Mouse (Mus musculus) forelimb bud, embryonic 11.5 days (tissue): ENCODE data around the gene Plin2.
A peak's percentile ranks its signal among the peaks of the same experiment; 100 is the strongest.

Source experiments
- DNase-seq: peaks from one replicate; pipeline ENCODE4 v3.0.0-alpha.2; 2012; ENCODE audit warnings: low read depth, low spot score

Gene Plin2

DNA sequence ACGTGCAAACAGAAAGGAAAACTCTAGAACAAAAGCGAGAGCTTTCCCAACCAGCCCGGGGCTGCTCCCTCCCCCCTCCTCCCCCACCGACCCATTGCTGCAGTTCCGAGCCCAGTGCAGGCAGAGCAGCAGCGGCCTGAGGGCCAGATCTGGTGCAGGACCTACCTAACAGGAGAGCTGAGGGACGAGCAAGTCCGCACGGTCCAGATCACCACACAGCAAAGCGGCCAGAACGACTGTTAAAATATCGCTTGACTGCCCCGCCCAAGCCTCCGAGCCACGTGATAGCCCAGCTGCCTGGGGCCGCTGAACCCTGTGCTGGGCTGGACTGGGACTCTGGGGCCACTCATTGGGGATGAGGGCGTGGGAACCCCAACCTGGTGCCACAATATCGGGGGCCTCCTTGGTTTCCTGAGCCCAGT, at the start of gene Plin2:
TSS of gene Plin2 (minus strand) at position 281 of the 422 bp plus-strand sequence.
- peak; percentile 32 for DNase-seq

GRCm38 (mm10) chr4:86718878-86719577, 49.2 kb upstream of the Plin2 start:
- no peak for DNase-seq

DNA sequence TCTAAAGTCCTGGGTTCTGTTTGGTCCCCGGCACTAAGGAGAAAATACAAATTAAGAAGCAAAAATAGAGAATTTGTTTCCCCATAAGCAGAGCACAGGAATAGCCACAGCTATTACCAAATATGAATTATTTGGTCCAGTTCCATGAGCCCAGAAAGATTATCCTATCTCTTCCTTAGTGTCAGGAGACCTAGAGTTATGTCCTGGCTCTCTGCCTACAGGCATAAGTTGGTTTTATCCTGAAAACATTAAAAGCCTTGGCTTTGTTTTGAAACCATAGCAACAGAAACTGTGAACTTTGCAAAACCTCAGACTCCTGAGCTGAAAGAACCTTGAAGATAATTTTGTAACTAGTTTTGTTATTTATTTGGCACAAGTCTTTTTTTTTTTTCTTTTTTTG, 47.3 kb upstream of the Plin2 start:
- DNase-seq, result no peak

- no peak for DNase-seq
Observed at GRCm38 (mm10) chr4:86715341-86715740, 45.5 kb upstream of the Plin2 start.

DNA sequence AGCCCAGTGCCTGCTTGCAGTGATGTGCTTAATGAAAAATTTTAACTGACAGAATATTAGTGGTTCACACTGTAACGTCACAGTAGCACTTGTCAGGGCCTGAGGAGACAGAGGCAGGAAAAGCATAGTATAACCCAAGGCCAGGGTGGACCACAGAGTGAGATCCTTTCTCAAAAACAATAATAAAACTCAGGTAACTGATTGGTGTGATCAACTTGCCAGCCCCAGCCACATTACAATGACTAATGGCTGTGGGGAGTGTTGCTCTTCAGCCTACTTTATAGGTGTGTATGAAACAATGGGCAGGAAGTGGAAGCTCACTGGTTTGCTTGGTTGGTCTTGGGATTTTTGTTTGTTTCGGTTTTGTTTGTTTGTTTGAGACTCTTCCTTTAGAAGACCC, 43.7 kb upstream of the Plin2 start:
- no peak for DNase-seq

DNA sequence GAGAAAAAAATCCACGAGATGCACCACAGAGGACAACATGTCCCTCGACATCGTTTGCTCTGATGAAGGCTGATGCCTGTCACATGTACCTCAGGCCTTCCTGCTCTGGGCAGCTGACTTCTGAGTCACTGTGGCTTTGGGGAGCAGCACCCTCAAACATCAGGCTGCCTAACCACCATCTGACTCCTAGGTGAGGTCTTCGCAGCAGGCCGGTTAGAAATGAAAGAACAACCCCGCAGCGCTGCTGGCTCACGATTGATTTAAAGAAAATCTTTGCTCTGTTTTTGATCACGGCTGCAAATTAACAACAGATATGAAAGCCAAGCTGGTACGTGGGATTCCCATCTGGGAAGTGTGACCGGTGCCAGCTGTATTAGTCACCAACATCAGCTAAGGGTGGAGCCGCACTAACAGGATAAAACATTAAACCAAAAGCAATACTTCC, 42.9 kb upstream of the Plin2 start:
- DNase-seq, result peak; percentile 11

- no peak for DNase-seq
Observed at GRCm38 (mm10) chr4:86710666-86711215, 40.9 kb upstream of the Plin2 start.

DNA sequence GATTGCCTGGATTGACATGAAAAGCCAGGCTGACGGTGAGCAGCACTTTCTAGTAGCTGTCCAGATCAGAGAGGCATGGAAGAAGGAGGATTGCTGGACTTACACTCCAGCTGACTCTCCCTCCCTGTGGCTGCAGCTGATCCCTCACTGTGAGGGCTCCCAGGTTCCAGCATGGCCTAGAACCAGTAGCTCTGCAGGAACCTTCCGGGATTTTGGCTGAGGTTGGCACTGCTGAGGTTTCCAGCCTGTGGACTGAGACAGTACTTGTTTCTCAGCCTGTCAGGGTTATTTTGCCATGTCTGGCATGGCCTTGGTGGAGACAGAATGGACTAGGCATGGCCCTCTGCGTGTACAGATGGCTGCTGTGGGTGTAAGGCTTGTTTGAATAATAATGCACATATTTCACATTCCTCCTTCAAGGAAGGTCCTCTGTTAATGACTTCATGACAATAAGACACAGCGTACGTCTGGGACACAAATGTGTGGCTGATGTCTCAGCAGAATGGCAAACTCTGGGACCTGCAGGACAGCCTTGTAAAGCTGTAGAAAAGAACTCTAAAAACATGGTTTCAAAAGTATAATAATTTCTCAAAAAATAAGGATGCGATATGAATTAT, 40.3 kb upstream of the Plin2 start:
- no peak for DNase-seq

- DNase-seq, result no peak
Observed at GRCm38 (mm10) chr4:86708801-86709200, 38.9 kb upstream of the Plin2 start.

DNA sequence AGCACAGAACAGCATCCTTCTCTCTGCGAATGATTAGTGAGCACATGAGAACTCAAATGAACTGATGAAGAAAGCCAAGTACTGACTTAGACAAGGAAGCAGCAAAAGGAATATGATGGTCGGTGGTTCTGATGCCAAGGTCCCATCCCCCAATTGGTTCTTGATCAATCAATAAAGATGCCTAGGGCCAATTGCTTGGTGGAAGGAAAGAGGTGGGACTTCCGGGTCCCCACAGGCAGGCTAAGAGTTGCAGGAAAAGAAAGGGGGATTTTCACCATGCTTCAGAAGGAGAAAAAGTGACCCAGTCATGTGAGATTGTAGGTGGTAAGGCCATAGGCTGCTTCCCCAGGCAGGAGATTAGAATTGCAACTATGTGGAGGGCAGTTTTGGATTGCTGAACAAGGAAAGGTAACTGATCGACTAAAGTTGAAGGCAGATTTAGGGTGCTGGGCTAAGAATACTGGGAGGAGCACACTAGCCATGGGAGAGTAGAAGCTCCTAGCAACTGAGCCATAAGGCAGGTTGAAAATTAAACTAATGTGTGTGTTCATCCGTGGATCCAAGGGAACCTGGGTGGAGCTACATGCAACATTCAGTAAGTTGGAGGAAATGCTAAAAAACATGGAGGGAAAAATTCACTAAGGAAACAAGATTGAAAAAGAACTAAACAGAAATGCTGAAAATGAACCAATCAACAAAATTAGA, 29.5 kb upstream of the Plin2 start:
- DNase-seq, result no peak

DNA sequence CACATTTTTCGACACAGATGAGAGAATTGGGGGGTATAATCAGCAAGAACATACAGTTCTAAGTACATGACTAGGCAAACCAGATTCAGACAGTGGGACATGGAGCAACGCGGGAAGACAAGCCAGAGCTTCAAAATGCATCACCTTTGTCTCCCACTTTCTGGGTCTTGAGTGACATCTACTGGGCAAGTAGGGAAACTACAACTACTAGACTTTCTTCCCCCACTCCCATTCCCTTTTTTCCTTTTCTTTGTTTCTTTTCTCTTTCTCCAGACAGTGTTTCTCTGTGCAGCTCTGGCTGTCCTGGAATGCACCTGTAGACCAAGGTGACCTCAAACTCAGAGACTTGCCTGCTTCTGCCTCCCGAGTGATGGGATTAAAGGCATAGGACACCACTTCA, 27.0 kb upstream of the Plin2 start:
- DNase-seq, result peak; percentile 73

- DNase-seq, result peak; percentile 35
Observed at GRCm38 (mm10) chr4:86695081-86695480, 25.2 kb upstream of the Plin2 start.

- DNase-seq, result no peak
Observed at GRCm38 (mm10) chr4:86692931-86693330, 23.1 kb upstream of the Plin2 start.

- no peak for DNase-seq
Observed at GRCm38 (mm10) chr4:86691290-86691689, 21.4 kb upstream of the Plin2 start.

DNA sequence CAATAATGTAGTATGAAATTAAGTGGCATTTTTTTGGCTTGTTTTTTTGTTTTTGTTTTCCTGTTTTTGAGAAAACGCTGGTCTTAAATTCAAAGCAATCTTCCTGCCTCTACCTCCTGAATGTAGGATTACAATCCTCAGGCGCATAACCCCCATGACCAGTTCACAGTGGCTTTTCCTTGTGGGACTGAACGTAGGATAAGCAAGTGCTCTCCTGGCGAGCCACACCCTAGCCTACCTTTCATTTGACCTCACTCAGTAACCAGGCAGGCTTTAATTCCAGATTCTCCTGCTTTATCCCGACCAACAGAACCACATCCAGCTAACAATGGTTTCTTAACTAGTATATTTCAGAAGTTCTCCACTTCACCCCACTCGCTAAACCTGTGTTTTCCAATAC, 20.9 kb upstream of the Plin2 start:
- no peak for DNase-seq

GRCm38 (mm10) chr4:86690194-86690593, 20.3 kb upstream of the Plin2 start:
- DNase-seq, result no peak

- DNase-seq, result no peak
Observed at GRCm38 (mm10) chr4:86689056-86689735, 19.3 kb upstream of the Plin2 start.

- DNase-seq, result no peak
Observed at GRCm38 (mm10) chr4:86686564-86686963, 16.7 kb upstream of the Plin2 start.

- no peak for DNase-seq
Observed at GRCm38 (mm10) chr4:86686009-86686366, 16.1 kb upstream of the Plin2 start.

GRCm38 (mm10) chr4:86685231-86686008, 15.6 kb upstream of the Plin2 start:
- no peak for DNase-seq

DNA sequence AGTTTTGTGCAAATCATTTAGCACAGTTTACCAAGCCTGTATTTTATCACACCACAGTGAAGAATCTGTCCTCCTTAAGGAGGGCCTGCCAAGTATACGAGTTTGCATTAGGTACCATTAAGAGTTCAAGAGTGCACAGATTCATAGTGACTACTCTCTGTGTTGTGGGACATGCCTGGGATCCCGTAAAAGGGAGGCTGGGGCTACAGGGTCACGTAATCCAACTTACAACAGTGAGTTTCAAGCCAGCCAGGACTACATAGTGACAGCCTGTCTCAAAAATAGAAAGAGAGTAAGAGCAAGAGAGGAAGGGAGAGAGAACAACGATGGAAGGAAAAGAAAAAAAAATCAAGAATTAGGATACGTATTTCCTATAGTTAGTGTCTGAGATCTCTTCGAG, 14.9 kb upstream of the Plin2 start:
- DNase-seq, result no peak
